Mouse (Mus musculus) midbrain, embryonic 16.5 days (tissue): ENCODE results near the gene Sema6d. TPM values are rescaled to one million over a fixed set of nuclear protein-coding genes. Genes with fewer than 3 reads are reported as not detected.

ENCODE experiments used
- ATAC-seq: fragments of 200-750 bp; cut with Nextera tagmentation; 2 replicates; pipeline ENCODE4 v1.8.0; 2017; ENCODE audit warnings: moderate TSS enrichment
- H3K27ac ChIP-seq: fragments of 300-500 bp; sonication (generic); 2 replicates; pipeline ENCODE4 v1.5.1; 2014; ENCODE audit warnings: mild to moderate bottlenecking, low read length, mixed read lengths
- H3K27me3 ChIP-seq: fragments of 300-500 bp; sonication (generic); 2 replicates; pipeline ENCODE4 v1.6.1; 2014; ENCODE audit warnings: low read depth, low read length, mixed read lengths; ENCODE audit not compliant: control insufficient read depth, insufficient read depth
- H3K36me3 ChIP-seq: fragments of 300-500 bp; sonication (generic); 2 replicates; pipeline ENCODE4 v1.6.1; 2014; ENCODE audit warnings: mild to moderate bottlenecking, low read length, moderate library complexity, mixed read lengths; ENCODE audit not compliant: control insufficient read depth, insufficient read depth
- H3K4me1 ChIP-seq: fragments of 300-500 bp; sonication (generic); 2 replicates; pipeline ENCODE4 v1.6.1; 2014; ENCODE audit warnings: mild to moderate bottlenecking, low read length, mixed read lengths; ENCODE audit not compliant: control insufficient read depth, insufficient read depth
- H3K4me2 ChIP-seq: fragments of 300-500 bp; sonication (generic); 2 replicates; pipeline ENCODE4 v1.6.1; 2014; ENCODE audit warnings: mild to moderate bottlenecking, low read length, mixed read lengths
- H3K4me3 ChIP-seq: fragments of 300-500 bp; sonication (generic); 2 replicates; pipeline ENCODE4 v1.5.1; 2014; ENCODE audit warnings: low read depth, mild to moderate bottlenecking, low read length, moderate library complexity, mixed read lengths
- H3K9ac ChIP-seq: fragments of 300-500 bp; sonication (generic); 2 replicates; pipeline ENCODE4 v1.6.1; 2014; ENCODE audit warnings: low read depth, low read length, mixed read lengths
- H3K9me3 ChIP-seq: fragments of 300-500 bp; sonication (generic); replicated peaks from 2 replicates; pipeline ENCODE4 v1.6.1; 2014; ENCODE audit warnings: mild to moderate bottlenecking, low read length, mixed read lengths; ENCODE audit not compliant: control insufficient read depth, poor library complexity, severe bottlenecking
- WGBS: fragments of 180-500 bp; shearing (Covaris S2); extraction: QIAGEN DNeasy Blood & Tissue Kit; methylation state at CpG from one replicate; pipeline ENCODE4 v1.1.7; 2014; 5-methylcytosine and 5-hydroxymethylcytosine counted together
- polyA plus RNA-seq: library from polyadenylated mRNA; unstranded; fragments of >200 nt; fragmentation: Nextera tagmentation; extraction: Ambion mirVana; gene quantifications from 2 replicates; pipeline ENCODE4 v1.2.1, GENCODE M21; 2015

Sema6d gene
- polyA plus RNA-seq, 1 experiment from 2014 or later = 31.8 TPM

DNA sequence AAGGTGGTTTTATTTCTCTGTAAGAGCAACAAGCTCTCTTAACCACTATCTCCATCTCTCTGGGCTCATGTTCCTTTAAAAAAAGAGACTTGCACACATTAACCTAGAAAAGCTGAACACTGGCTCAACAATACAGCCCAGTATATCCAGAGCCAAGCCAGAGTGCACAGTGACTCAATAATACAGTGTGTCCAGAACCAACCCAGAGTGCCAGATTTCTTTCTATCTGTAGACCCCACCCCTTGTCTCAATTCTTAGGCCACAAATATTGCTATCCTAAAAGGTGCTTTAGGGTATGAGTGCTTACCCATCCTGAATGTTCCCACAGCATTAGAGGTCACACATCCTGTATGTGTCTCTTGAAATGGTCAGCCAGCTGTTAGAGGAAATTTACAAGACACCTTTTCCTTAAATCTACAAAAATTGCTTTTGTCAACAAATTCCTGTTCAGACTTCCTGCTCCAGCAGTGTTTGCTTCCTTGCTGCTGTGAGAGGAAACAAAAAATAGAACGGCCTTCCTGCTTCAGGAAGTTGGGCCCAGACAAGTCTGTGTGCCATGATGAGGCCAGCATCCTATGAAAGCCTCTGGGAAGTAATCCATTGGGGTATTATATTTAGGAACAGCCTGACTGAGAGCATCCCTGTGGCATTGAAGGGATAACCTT is 465.1 kb downstream of the Sema6d start:
- Histone ChIP-seq H3K36me3 (no peaks in the 10 kb centered on the region), H3K4me1 (no peaks in the 10 kb centered on the region), H3K9ac (no peak overlapping the region), H3K27me3 (no peaks in the 10 kb centered on the region), H3K27ac (0 out of 2 replicates have a peak overlapping the region, but pooled peaks have one; percentile 25), H3K4me3 (no peak overlapping the region), H3K4me2 (no peak overlapping the region), H3K9me3 (no peaks in the 10 kb centered on the region)
- ATAC-seq = no peak
- WGBS = 85% methylated on average over 1 of the region's 1 CpGs

DNA sequence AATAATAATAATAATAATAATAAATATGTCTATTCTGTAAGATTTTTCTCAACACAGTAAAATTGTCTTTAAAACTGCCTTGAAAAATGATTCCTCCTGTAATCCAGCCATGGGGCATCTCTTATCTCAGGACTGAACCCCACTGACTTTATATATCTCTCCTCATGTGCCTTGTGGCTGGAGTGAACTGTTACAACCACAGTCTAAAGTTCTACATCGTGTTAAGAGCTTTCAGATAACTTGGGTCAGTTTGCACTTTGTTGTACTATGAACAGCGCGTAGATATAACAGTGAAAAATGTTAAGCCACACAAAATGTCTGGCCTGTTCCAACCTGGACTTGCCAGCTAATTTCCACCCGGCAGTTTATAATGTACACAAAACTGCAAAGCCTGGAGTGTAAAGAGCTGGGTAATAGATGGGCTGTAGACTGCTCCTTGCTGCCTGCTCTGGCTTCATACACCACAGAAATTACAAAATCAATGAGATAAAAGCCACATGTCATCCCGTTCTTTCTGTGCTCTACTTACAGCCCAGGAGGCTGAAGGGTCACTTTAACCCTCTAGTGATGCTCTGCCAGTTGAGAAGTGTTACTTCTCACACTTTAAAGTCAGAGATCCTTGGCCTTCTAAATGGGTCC is 467.2 kb downstream of the Sema6d start:
- H3K9me3 ChIP-seq = no peaks in the 10 kb centered on the region
- no peaks in the 10 kb centered on the region for H3K27me3 ChIP-seq
- H3K36me3 ChIP-seq = no peaks in the 10 kb centered on the region
- 88% methylated on average over 5 of the region's 5 CpGs for WGBS
- ATAC-seq = no peak
- no peak overlapping the region for H3K27ac ChIP-seq
- H3K9ac ChIP-seq = no peak overlapping the region
- no peaks in the 10 kb centered on the region for H3K4me1 ChIP-seq
- H3K4me3 ChIP-seq = no peak overlapping the region
- H3K4me2 ChIP-seq = no peak overlapping the region

DNA sequence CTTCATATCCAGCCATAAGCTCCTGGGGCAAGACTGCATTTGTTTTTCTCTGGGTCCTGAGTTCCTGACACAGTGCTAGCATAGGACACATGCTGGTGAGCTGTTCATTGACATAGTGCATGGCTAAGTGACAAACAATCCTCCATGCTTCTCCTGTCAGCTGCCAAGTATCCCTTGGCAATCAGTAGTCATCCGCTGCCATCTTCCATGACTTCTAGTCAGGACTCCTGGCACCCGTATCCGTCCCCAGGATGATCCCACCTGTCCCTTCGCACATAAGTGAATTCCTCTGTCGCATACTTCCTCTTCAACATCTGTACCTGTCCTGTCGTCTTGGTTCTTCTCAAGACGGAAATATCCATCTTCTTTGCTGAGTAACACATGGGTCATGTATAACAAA is 468.3 kb downstream of the Sema6d start:
- Histone ChIP-seq H3K4me2 (no peak overlapping the region), H3K4me3 (no peak overlapping the region), H3K27me3 (no peaks in the 10 kb centered on the region), H3K36me3 (no peaks in the 10 kb centered on the region), H3K4me1 (peaks cover 3% of the 10 kb centered on the region; the same call in 1 of the 2 replicates), H3K27ac (no peak overlapping the region), H3K9me3 (no peaks in the 10 kb centered on the region), H3K9ac (no peak overlapping the region)
- no peak for ATAC-seq
- 96% methylated on average over 7 of the region's 7 CpGs for WGBS

DNA sequence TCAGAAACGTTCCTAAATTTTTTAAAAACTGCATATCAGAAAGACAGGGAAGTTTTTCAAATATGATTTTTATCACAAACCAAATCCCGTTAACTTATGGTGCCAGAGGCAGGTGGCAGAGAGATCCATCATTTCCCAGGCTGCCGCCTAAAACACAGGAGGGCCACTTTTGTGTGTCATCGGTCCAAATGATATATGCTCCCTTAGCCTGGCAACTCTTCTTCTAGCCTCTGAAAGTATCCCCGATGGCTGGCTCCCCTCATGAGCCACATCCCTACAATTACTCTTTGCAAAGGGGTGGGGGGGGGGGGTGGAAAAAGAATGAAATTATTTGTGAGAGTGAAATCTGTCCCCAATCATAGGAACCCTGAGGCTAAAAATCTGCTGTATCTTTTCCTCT is 471.9 kb downstream of the Sema6d start:
- Histone ChIP-seq H3K36me3 (no peaks in the 10 kb centered on the region), H3K4me1 (peaks cover 3% of the 10 kb centered on the region; the same call in 1 of the 2 replicates), H3K4me2 (no peak overlapping the region), H3K27ac (0 out of 2 replicates have a peak overlapping the region, but pooled peaks have one; percentile 7), H3K27me3 (no peaks in the 10 kb centered on the region), H3K9ac (no peak overlapping the region), H3K9me3 (no peaks in the 10 kb centered on the region), H3K4me3 (no peak overlapping the region)
- WGBS = 63% methylated on average over 5 of the region's 5 CpGs
- ATAC-seq = no peak

DNA sequence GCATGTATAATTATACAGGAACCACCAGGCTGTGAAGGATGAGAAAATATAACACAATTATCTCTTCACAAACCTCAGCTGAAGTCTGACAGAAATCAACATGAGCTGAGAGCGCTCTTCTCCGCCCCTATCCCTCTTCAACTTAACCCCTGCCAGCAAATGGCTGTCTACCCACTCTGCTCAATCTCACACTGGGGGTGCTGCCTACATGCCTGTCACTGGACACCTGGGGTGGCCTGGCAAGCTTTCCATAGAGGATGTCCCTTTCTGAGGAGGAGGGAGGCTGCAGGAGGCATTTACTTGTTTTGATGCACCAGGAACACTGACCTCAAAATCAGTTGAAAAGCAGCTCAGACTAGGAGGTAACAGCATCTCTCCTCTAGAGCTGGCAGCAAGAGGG is 472.3 kb downstream of the Sema6d start:
- Histone ChIP-seq H3K27me3 (no peaks in the 10 kb centered on the region), H3K4me2 (no peak overlapping the region), H3K36me3 (no peaks in the 10 kb centered on the region), H3K4me3 (no peak overlapping the region), H3K27ac (no peak overlapping the region), H3K9me3 (no peaks in the 10 kb centered on the region), H3K9ac (no peak overlapping the region), H3K4me1 (peaks cover 3% of the 10 kb centered on the region; the same call in 1 of the 2 replicates)
- WGBS = 45% methylated on average over 2 of the region's 2 CpGs
- peak; percentile 42; the same call in 1 of the 2 replicates for ATAC-seq

DNA sequence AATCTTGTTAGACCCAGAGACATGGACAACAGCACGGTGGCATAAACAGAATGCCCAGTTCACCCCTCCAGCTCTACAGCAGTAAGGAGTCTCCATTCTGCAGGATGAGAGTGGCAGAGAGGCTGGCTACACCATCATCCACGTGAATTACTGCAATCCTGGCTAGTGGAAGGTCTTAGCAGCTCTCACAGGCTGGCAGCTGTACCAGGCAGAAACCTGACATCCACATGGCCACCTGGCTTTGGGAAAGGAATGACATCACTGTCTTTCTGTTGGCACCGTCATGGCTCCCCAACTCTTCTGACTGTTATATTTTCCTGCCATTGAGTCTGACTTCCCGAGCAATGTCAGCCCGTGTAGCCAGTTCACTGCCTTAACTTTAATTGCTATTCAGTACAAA is 474.0 kb downstream of the Sema6d start:
- Histone ChIP-seq H3K9me3 (no peaks in the 10 kb centered on the region), H3K4me3 (no peak overlapping the region), H3K27me3 (no peaks in the 10 kb centered on the region), H3K9ac (no peak overlapping the region), H3K4me2 (no peak overlapping the region), H3K36me3 (no peaks in the 10 kb centered on the region), H3K4me1 (peaks cover 3% of the 10 kb centered on the region; the same call in 1 of the 2 replicates), H3K27ac (no peak overlapping the region)
- ATAC-seq = no peak
- WGBS = 92% methylated on average over 5 of the region's 5 CpGs

DNA sequence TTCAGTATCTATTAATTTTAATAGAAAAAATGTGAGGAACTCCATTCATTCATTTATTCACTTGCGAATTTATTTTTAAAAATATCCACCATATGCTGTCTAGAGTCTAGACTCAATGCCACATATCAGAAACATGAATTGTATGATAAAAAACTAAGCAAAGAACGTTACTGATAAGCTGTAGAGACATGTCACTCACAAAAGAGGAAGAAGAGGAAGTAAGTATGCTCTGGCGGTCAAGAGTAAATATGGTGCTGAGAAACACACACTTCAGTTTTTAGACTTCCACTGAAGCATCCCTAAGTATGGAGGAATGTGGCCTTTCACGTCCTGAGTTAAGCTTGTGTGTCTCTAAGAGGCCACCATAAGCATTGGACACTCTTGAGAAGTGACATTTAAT is 484.0 kb downstream of the Sema6d start:
- Histone ChIP-seq H3K9me3 (no peaks in the 10 kb centered on the region), H3K9ac (no peak overlapping the region), H3K27me3 (no peaks in the 10 kb centered on the region), H3K4me1 (no peaks in the 10 kb centered on the region), H3K27ac (no peak overlapping the region), H3K4me2 (no peak overlapping the region), H3K36me3 (no peaks in the 10 kb centered on the region), H3K4me3 (no peak overlapping the region)
- 79% methylated on average over 4 of the region's 4 CpGs for WGBS
- ATAC-seq = no peak

DNA sequence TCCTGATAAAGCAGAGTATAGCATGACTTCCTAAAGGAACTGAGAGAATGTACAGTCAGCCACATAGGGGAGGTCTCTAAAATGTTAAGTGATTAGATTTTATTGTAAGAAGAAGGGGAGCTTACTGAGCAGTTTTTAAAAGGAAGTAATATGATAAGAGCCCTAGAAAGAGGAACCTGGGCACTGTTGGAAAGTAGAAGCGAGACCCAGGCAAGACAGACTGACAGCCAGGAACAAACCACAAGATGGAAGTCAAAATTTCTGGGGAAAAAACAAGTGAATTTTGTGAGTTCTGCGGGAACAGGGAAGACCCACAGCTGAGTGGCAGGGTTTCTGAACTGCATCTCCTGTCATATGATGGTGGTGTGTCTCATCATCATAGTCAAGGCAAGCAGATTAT is 486.3 kb downstream of the Sema6d start:
- Histone ChIP-seq H3K9ac (no peak overlapping the region), H3K4me2 (no peak overlapping the region), H3K9me3 (no peaks in the 10 kb centered on the region), H3K27me3 (no peaks in the 10 kb centered on the region), H3K4me1 (no peaks in the 10 kb centered on the region), H3K36me3 (no peaks in the 10 kb centered on the region), H3K27ac (no peak overlapping the region), H3K4me3 (no peak overlapping the region)
- ATAC-seq = no peak
- 92% methylated on average over 2 of the region's 2 CpGs for WGBS

DNA sequence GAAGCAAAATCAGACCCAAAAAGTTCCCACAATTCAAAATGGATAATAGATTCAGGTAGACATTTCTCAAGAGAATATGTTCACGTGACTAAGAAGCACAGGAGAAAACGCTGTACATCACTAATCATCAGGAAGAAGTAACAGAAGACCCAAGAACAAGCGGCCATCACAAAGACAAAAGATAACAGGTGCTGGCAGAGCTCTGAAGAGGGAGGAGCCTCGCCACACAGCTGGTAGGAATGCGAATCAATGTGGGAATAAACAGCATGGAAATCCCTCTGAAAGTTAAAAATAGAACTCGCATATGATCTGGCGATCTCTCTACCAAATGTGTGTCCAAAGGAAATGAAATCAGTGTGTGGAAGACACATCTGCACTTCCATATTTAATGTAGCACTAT is 493.8 kb downstream of the Sema6d start:
- Histone ChIP-seq H3K9ac (no peak overlapping the region), H3K9me3 (no peaks in the 10 kb centered on the region), H3K27ac (no peak overlapping the region), H3K36me3 (no peaks in the 10 kb centered on the region), H3K4me2 (no peak overlapping the region), H3K4me1 (no peaks in the 10 kb centered on the region), H3K4me3 (no peak overlapping the region), H3K27me3 (no peaks in the 10 kb centered on the region)
- 68% methylated on average over 7 of the region's 7 CpGs for WGBS
- ATAC-seq = no peak
